Mouse (Mus musculus): ENCODE measurements around the gene 4921511M17Rik. TPM values are rescaled to one million over a fixed set of nuclear protein-coding genes. Genes with fewer than 3 reads are reported as not detected.

Gene 4921511M17Rik
- not detected in 2 replicates for polyA plus RNA-seq (2021; fragmentation: Nextera tagmentation)
- long read RNA-seq, experiment 1, result 0 reads
- long read RNA-seq, experiment 2, result 0 reads

GRCm38 (mm10) chrX:154033727-154034126 is at the start of gene 4921511M17Rik:
TSS of gene 4921511M17Rik (minus strand) at chrX:154033827.

GRCm38 (mm10) chrX:154054939-154055338 is 21.3 kb upstream of the 4921511M17Rik start, which contains the start of gene Gm10057:
TSS of gene Gm10057 (minus strand) at chrX:154055039.

GRCm38 (mm10) chrX:154012540-154012939 is 21.1 kb downstream of the 4921511M17Rik start, which contains the start of gene Samt1:
TSS of gene Samt1 (minus strand) at chrX:154012640.

Other genes starting within 250 kb of the 4921511M17Rik start
- 12.3 and 15.8 TPM in 2 replicates for gene Spin2c, start 201.6 kb downstream of the 4921511M17Rik start, polyA plus RNA-seq (2021; fragmentation: Nextera tagmentation)
- not detected in 2 replicates for gene Samt1, start 21.2 kb downstream of the 4921511M17Rik start, polyA plus RNA-seq (2021; fragmentation: Nextera tagmentation)
- gene Gm10057, start 21.2 kb upstream of the 4921511M17Rik start, polyA plus RNA-seq (2021; fragmentation: Nextera tagmentation), result not detected in 2 replicates
- not detected in 2 replicates for gene Gm15140, start 86.9 kb upstream of the 4921511M17Rik start, polyA plus RNA-seq (2021; fragmentation: Nextera tagmentation)